Mouse (Mus musculus): ENCODE results near the gene Tmem53. TPM values are rescaled to one million over a fixed set of nuclear protein-coding genes. Genes with fewer than 3 reads are reported as not detected.
A peak's percentile ranks its signal among the peaks of the same experiment; 100 is the strongest.

Tmem53 gene
- polyA plus RNA-seq, 1 experiment from 2014 or later: 4.9 TPM

- Histone ChIP-seq H3K36me3 (ENCODE audit: control insufficient read depth, insufficient read depth, low read length) (peaks cover 67% of the 10 kb centered on the region), H3K9me3 (ENCODE audit: control insufficient read depth, low read length) (peaks cover 6% of the 10 kb centered on the region), H3K27me3 (replicated peaks; ENCODE audit: control insufficient read depth, insufficient read depth, low read length) (no peaks in the 10 kb centered on the region), H3K4me3 (ENCODE audit: low read depth, low read length) (no peak overlapping the region), H3K9ac (ENCODE audit: low read depth, low read length) (no peak overlapping the region), H3K27ac (ENCODE audit: low read depth, low read length) (no peak overlapping the region), H3K4me2 (no peak overlapping the region), H3K4me1 (replicated peaks; ENCODE audit: control insufficient read depth, insufficient read depth, low read length) (no peaks in the 10 kb centered on the region; the same call in none of the 2 replicates)
- WGBS: 88% methylated on average over 4 of the region's 4 CpGs
- ATAC-seq (replicated peaks; ENCODE audit: low FRiP score) (no peak), DNase-seq (ENCODE audit: low spot score) (no peak)
Measured at GRCm38 (mm10) chr4:117274720-117275119, 23.0 kb downstream of the Tmem53 start.

GRCm38 (mm10) chr4:117276281-117276711 is 24.5 kb downstream of the Tmem53 start:
- Histone ChIP-seq H3K27ac (ENCODE audit: low read depth, low read length) (no peak overlapping the region), H3K4me2 (no peak overlapping the region), H3K4me1 (replicated peaks; ENCODE audit: control insufficient read depth, insufficient read depth, low read length) (no peaks in the 10 kb centered on the region; the same call in none of the 2 replicates), H3K36me3 (ENCODE audit: control insufficient read depth, insufficient read depth, low read length) (peaks cover 70% of the 10 kb centered on the region), H3K27me3 (replicated peaks; ENCODE audit: control insufficient read depth, insufficient read depth, low read length) (no peaks in the 10 kb centered on the region), H3K4me3 (ENCODE audit: low read depth, low read length) (no peak overlapping the region), H3K9me3 (ENCODE audit: control insufficient read depth, low read length) (peaks cover 6% of the 10 kb centered on the region), H3K9ac (ENCODE audit: low read depth, low read length) (no peak overlapping the region)
- WGBS: 75% methylated on average over 17 of the region's 17 CpGs
- DNase-seq (ENCODE audit: low spot score) (no peak), ATAC-seq (replicated peaks; ENCODE audit: low FRiP score) (0 out of 2 replicates have a peak, but pooled peaks have one; percentile 27)

GRCm38 (mm10) chr4:117277021-117277420 is 25.3 kb downstream of the Tmem53 start:
- ATAC-seq (replicated peaks; ENCODE audit: low FRiP score): no peak
- no peaks in the 10 kb centered on the region; the same call in none of the 2 replicates for H3K4me1 ChIP-seq (replicated peaks; ENCODE audit: control insufficient read depth, insufficient read depth, low read length)
- WGBS: 88% methylated on average over 13 of the region's 13 CpGs
- H3K27ac ChIP-seq (ENCODE audit: low read depth, low read length): no peak overlapping the region
- no peak for DNase-seq (ENCODE audit: low spot score)
- H3K4me2 ChIP-seq: no peak overlapping the region
- no peaks in the 10 kb centered on the region for H3K27me3 ChIP-seq (replicated peaks; ENCODE audit: control insufficient read depth, insufficient read depth, low read length)
- H3K4me3 ChIP-seq (ENCODE audit: low read depth, low read length): no peak overlapping the region
- peaks cover 72% of the 10 kb centered on the region for H3K36me3 ChIP-seq (ENCODE audit: control insufficient read depth, insufficient read depth, low read length)
- H3K9ac ChIP-seq (ENCODE audit: low read depth, low read length): no peak overlapping the region
- peaks cover 6% of the 10 kb centered on the region for H3K9me3 ChIP-seq (ENCODE audit: control insufficient read depth, low read length)

- WGBS: 95% methylated on average over 7 of the region's 7 CpGs
- H3K36me3 ChIP-seq (ENCODE audit: control insufficient read depth, insufficient read depth, low read length): peaks cover 67% of the 10 kb centered on the region
Measured at GRCm38 (mm10) chr4:117277687-117278086, 25.9 kb downstream of the Tmem53 start.

GRCm38 (mm10) chr4:117278381-117279252 is 26.9 kb downstream of the Tmem53 start:
- Histone ChIP-seq H3K4me3 (ENCODE audit: low read depth, low read length) (no peak overlapping the region), H3K27me3 (replicated peaks; ENCODE audit: control insufficient read depth, insufficient read depth, low read length) (no peaks in the 10 kb centered on the region), H3K36me3 (ENCODE audit: control insufficient read depth, insufficient read depth, low read length) (peaks cover 62% of the 10 kb centered on the region), H3K9me3 (ENCODE audit: control insufficient read depth, low read length) (peaks cover 6% of the 10 kb centered on the region), H3K4me2 (no peak overlapping the region), H3K27ac (ENCODE audit: low read depth, low read length) (no peak overlapping the region), H3K9ac (ENCODE audit: low read depth, low read length) (no peak overlapping the region), H3K4me1 (replicated peaks; ENCODE audit: control insufficient read depth, insufficient read depth, low read length) (peaks cover under 1% of the 10 kb centered on the region)
- DNase-seq (ENCODE audit: low spot score) (no peak), ATAC-seq (replicated peaks; ENCODE audit: low FRiP score) (no peak)
- WGBS: 84% methylated on average over 10 of the region's 10 CpGs

More at GRCm38 (mm10) chr4:117277687-117278086, 25.9 kb downstream of the Tmem53 start:
- no peak overlapping the region for H3K4me2 ChIP-seq
- no peak overlapping the region for H3K9ac ChIP-seq (ENCODE audit: low read depth, low read length)
- ATAC-seq (replicated peaks; ENCODE audit: low FRiP score) (no peak), DNase-seq (ENCODE audit: low spot score) (no peak)
- H3K9me3 ChIP-seq (ENCODE audit: control insufficient read depth, low read length): peaks cover 6% of the 10 kb centered on the region
- no peaks in the 10 kb centered on the region; the same call in none of the 2 replicates for H3K4me1 ChIP-seq (replicated peaks; ENCODE audit: control insufficient read depth, insufficient read depth, low read length)
- H3K4me3 ChIP-seq (ENCODE audit: low read depth, low read length): no peak overlapping the region
- H3K27me3 ChIP-seq (replicated peaks; ENCODE audit: control insufficient read depth, insufficient read depth, low read length): no peaks in the 10 kb centered on the region
- no peak overlapping the region for H3K27ac ChIP-seq (ENCODE audit: low read depth, low read length)

- no peak for DNase-seq (ENCODE audit: low spot score)
- H3K9ac ChIP-seq (ENCODE audit: low read depth, low read length): no peak overlapping the region
- H3K4me1 ChIP-seq (replicated peaks; ENCODE audit: control insufficient read depth, insufficient read depth, low read length): peaks cover 3% of the 10 kb centered on the region
- WGBS: 68% methylated on average over 2 of the region's 2 CpGs
- peaks cover 57% of the 10 kb centered on the region for H3K36me3 ChIP-seq (ENCODE audit: control insufficient read depth, insufficient read depth, low read length)
- H3K27ac ChIP-seq (ENCODE audit: low read depth, low read length): no peak overlapping the region
- peaks cover 2% of the 10 kb centered on the region for H3K9me3 ChIP-seq (ENCODE audit: control insufficient read depth, low read length)
- no peak overlapping the region for H3K4me2 ChIP-seq
- ATAC-seq (replicated peaks; ENCODE audit: low FRiP score): no peak
- H3K4me3 ChIP-seq (ENCODE audit: low read depth, low read length): no peak overlapping the region
- no peaks in the 10 kb centered on the region for H3K27me3 ChIP-seq (replicated peaks; ENCODE audit: control insufficient read depth, insufficient read depth, low read length)
Measured at GRCm38 (mm10) chr4:117279253-117279642, 27.5 kb downstream of the Tmem53 start.

GRCm38 (mm10) chr4:117280397-117280930 is 28.7 kb downstream of the Tmem53 start:
- H3K27ac ChIP-seq (ENCODE audit: low read depth, low read length): no peak overlapping the region
- peaks cover 56% of the 10 kb centered on the region for H3K36me3 ChIP-seq (ENCODE audit: control insufficient read depth, insufficient read depth, low read length)
- no peaks in the 10 kb centered on the region for H3K9me3 ChIP-seq (ENCODE audit: control insufficient read depth, low read length)
- peaks cover 3% of the 10 kb centered on the region for H3K4me1 ChIP-seq (replicated peaks; ENCODE audit: control insufficient read depth, insufficient read depth, low read length)
- no peak overlapping the region for H3K4me3 ChIP-seq (ENCODE audit: low read depth, low read length)
- H3K4me2 ChIP-seq: no peak overlapping the region
- DNase-seq (ENCODE audit: low spot score) (no peak), ATAC-seq (replicated peaks; ENCODE audit: low FRiP score) (no peak)
- no peak overlapping the region for H3K9ac ChIP-seq (ENCODE audit: low read depth, low read length)
- no peaks in the 10 kb centered on the region for H3K27me3 ChIP-seq (replicated peaks; ENCODE audit: control insufficient read depth, insufficient read depth, low read length)
- 91% methylated on average over 8 of the region's 8 CpGs for WGBS

- H3K27me3 ChIP-seq (replicated peaks; ENCODE audit: control insufficient read depth, insufficient read depth, low read length): no peaks in the 10 kb centered on the region
- DNase-seq (ENCODE audit: low spot score): no peak
- no peak overlapping the region for H3K9ac ChIP-seq (ENCODE audit: low read depth, low read length)
- H3K27ac ChIP-seq (ENCODE audit: low read depth, low read length): peak overlapping the region; percentile 6; the same call in 1 of the 2 replicates
- peaks cover 56% of the 10 kb centered on the region for H3K36me3 ChIP-seq (ENCODE audit: control insufficient read depth, insufficient read depth, low read length)
- H3K4me2 ChIP-seq: no peak overlapping the region
- H3K4me3 ChIP-seq (ENCODE audit: low read depth, low read length): no peak overlapping the region
- H3K9me3 ChIP-seq (ENCODE audit: control insufficient read depth, low read length): no peaks in the 10 kb centered on the region
- no peak for ATAC-seq (replicated peaks; ENCODE audit: low FRiP score)
- WGBS: 82% methylated on average over 19 of the region's 19 CpGs
- H3K4me1 ChIP-seq (replicated peaks; ENCODE audit: control insufficient read depth, insufficient read depth, low read length): peaks cover 3% of the 10 kb centered on the region
Measured at GRCm38 (mm10) chr4:117281090-117281845, 29.5 kb downstream of the Tmem53 start.

Measured in liver, embryonic 11.5 days (tissue).